Mouse (Mus musculus) layer of hippocampus, postnatal 14 days (tissue): ENCODE data around the gene Mlh3. TPM values are rescaled to one million over a fixed set of nuclear protein-coding genes. Genes with fewer than 3 reads are reported as not detected.
"Not testable (repeated sequence)": the region's sequence is repeated elsewhere in the genome, so short reads cannot be mapped to it uniquely, and the experiment has no call there.

ENCODE experiments used
- DNase-seq, 2 experiments: peaks; one replicate each; pipeline ENCODE4 v3.0.0; 2021 to 2022; ENCODE audit warnings: low spot score in 2 of 2, mixed read lengths in 1 of 2
- total RNA-seq, 2 experiments: library from RNA; stranded (reverse); gene quantifications; 2 replicates each; pipeline ENCODE4 v1.2.3; 2021

The Mlh3 gene
- total RNA-seq, 2 experiments from 2014 or later, result 15.4 to 15.8 TPM

GRCm38 (mm10) chr12:85281756-85282155 is 11.4 kb upstream of the Mlh3 start:
- not testable (repeated sequence) for DNase-seq

GRCm38 (mm10) chr12:85280845-85281651 is 10.6 kb upstream of the Mlh3 start:
- peak in 1 of 2 experiments; percentile 44 for DNase-seq

DNA sequence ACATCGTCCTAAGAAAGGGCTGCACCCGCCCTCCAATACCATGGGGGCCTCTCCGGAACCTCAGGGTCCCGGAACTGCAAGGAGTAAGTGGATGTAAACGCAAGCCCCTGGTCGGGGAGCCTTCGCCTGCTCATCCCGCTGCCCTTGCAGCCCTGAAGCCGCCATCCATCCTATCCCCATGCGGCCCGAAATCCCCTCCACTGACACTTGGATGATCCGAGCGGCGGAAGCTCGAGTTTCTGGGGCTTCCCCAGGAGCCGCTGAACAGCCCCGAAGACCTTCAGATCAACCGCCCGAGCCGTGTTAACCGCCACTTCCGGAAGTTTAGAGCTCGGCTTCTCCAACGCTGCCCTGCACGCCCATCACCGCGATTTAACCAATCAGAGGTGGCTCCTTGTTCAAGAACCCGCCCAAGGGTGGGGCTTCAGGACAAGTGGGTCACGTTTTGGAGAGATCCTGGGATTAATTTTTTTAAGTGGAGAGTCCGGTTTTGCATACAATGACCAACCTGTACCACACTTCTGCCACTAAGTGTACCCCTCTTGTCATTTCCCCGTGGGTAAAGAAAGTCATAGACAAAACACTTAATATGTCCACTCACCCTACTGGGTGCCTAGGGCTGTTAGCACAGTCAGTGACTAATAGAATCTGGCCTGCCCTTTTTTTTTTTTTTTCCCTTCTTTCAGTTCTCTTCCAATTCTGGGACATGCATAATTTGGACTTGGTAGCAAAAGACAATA is 9.9 kb upstream of the Mlh3 start:
- DNase-seq, result peak; percentile 97 to 98

DNA sequence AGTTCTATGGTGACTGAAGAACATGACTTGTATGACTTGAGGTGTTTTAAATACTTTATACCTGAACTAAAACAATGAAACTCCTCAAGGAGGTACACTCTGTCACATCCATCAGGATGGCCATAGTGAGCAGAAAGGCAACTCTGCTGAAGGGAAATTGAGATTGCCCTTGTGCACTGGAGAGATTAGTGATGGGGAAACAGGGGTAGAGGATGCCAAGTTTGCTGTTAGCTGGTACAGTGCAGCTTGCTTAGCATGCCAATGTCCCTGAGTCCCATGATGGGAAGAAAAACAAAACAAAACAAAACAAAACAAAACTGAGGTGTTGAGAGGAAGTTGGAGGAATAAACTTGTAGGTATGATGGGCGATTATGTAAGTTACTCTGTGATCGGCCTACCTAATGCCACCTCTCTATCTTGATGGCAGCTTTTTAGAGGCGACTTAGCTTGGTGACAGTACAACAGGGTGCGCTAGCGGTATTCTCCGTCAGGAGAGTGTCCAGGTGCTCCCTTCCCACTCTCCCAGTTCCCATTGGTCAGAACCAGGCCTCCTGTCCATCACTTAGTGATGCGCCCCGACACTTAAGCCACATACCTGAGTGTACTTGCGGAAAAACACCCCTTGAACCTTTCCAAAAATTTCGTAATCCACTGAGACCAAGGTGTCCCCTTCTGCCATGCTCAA is 9.1 kb upstream of the Mlh3 start:
- DNase-seq, result no peak

GRCm38 (mm10) chr12:85278919-85279318 is 8.5 kb upstream of the Mlh3 start:
- no peak for DNase-seq

- DNase-seq, result no peak
Measured at GRCm38 (mm10) chr12:85276273-85276672, 5.9 kb upstream of the Mlh3 start.

- DNase-seq, result no peak
Measured at GRCm38 (mm10) chr12:85273508-85273907, 3.1 kb upstream of the Mlh3 start.

- DNase-seq, result no peak
Measured at GRCm38 (mm10) chr12:85271843-85272206, 1.4 kb upstream of the Mlh3 start.

GRCm38 (mm10) chr12:85271132-85271842 is 888 bp upstream of the Mlh3 start:
- DNase-seq, result no peak

GRCm38 (mm10) chr12:85269821-85270220 is 578 bp downstream of the Mlh3 start:
- no peak for DNase-seq

DNA sequence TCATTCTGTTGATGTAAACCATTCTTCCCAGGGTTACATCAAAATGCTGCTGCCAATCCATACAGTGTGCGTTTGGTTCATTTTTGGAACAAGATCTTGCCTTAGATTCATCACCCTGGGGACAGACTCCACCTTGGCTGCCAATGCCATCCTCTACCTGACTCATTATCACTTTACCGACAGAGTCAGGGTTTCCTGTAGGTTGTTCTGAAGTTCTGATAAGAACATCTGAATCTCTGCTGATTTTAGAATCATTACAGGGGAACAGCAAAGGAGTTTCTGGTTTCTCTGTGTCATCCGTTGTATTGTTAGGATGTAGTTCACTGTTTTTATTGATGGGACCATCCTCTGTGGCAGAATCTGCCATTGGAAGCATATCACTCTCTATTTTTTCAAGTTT is 4.2 kb downstream of the Mlh3 start:
- DNase-seq, result no peak

GRCm38 (mm10) chr12:85264940-85265339 is 5.5 kb downstream of the Mlh3 start:
- no peak for DNase-seq

DNA sequence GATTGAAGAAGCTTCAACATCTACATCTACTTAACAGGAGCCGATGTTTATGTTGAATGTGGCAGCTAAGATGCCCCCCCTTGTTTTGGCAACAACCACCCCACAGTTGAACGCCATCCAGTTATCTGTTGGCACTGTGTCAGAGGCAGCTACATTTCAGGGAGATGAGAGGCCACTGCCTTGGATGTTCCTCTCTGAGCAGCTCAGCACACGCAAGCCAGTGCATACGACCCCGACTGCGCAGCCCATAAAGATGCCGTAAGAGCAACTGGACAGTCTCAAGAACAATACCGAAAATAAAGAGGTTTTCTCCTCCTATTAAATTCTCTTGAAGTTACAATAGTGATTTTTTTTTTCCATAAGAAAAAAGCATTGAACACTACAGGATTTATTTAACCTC is 5.9 kb downstream of the Mlh3 start:
- no peak for DNase-seq

GRCm38 (mm10) chr12:85263190-85263589 is 7.2 kb downstream of the Mlh3 start:
- no peak for DNase-seq

- no peak for DNase-seq
Measured at GRCm38 (mm10) chr12:85262489-85262888, 7.9 kb downstream of the Mlh3 start.

DNA sequence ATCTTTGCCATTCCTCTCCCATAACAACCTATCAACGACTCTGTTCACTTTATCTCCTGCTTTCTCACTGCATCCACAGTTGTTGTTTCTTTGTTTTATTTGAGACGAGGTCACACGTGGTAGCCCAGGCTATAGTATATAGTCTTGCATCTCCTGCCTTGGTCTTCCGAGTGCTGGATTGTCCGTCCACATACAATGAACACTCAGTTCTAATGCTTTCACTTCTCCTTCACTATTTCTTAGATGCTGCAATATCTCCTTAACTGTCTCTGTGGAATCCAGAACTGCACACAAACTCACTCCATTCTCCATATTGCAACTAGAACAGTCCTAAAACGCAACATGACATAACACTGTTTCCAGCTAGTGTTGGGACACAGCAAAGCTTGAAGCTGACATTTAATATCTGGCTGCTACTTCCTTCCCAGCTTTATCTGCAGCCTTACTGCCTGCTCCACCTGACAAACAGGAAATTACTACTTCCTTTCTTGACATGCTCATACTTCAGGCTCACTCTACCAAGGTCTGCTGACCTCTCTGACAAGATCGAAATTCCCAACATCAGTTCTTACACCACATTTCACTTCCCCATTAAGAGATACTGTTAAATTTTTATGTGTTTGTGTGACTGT is 13.3 kb downstream of the Mlh3 start:
- no peak for DNase-seq

DNA sequence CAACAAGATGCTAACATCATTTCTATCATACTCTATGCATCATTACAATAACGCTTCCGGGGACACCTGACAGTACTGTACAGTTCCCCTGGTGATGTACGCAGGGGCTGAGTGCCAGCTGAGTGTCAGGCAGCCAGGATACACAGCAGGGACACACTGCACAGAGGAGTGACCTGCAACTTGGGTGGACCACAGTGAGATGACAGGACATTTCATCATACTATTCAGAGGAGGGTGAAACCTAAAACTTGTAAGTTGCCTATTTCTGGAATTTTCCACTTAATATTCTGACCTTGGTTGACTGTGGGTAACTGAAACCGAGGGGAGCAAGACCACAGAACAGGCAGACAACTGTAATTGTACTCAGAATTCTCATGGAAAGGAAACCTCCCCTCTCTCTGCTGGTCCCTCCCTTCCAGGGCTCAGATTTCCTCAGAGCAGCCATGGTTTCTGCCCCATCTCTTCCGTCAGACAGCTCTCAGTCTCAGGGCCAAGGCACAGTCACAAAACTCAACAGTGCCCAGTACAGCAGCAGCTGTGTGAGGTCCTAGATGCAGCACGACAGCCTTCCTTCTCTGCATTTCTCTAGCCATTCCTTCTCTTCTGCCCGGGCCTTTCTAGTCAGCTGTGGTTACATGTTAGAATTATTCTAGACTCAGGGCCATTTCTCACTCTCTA is 14.2 kb downstream of the Mlh3 start:
- no peak for DNase-seq

DNA sequence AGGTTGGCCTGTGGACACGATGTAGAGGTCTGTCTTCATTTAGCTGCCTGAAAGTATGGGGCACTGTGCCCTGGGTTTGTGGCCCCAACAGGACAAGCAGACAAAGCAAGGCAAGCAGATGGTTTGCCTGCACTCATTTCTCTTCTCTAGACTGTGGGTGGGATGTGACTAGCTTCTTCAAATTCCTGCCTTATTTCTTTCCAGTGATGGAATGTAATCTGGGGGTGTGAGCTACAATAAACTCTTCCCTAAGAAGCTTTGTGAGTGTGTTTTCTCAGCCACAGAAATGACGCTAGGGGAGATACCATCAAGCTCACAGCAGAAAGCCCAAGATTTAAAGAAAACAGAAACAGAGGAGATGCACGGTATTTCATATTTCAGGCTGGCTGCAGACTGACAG is 18.3 kb downstream of the Mlh3 start:
- no peak for DNase-seq

DNA sequence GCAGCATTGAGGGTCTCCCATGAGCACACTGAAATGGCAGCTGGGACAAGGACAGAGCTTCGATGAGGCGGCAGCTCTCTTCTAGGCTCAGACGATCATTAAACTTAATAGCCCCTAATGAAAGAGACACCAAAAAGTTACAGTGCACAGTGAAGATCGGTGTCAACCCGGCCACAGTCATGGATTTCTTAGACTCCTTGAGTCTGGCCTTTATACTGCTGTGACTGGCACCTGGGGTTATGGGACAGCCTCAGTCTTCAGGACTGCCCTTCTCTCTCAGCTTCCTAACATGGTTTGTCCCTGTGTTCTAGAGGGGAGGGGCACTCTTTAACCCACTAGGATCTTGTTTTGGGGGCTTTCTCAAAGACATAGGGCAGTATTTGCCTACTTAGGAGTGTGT is 32.8 kb downstream of the Mlh3 start:
- DNase-seq, result no peak
